Mouse (Mus musculus) bone marrow, adult 2 months (tissue): ENCODE measurements around the gene Eif4h. TPM values are rescaled to one million over a fixed set of nuclear protein-coding genes. Genes with fewer than 3 reads are reported as not detected.
"Not testable (repeated sequence)": the region's sequence is repeated elsewhere in the genome, so short reads cannot be mapped to it uniquely, and the experiment has no call there.

ENCODE experiments used
- H3K27ac ChIP-seq: fragments of 200-500 bp; 2 replicates; pipeline ENCODE4 v1.5.1; 2012; ENCODE audit warnings: low read depth, mild to moderate bottlenecking, control low read depth, inconsistent platforms, low read length; ENCODE audit not compliant: control insufficient read depth, poor library complexity, insufficient read depth
- H3K4me1 ChIP-seq: fragments of 200-500 bp; 2 replicates; pipeline ENCODE4 v1.6.1; 2011; ENCODE audit warnings: low read length; ENCODE audit not compliant: control insufficient read depth, insufficient read depth
- H3K4me3 ChIP-seq: fragments of 200-500 bp; replicated peaks from 2 replicates; pipeline ENCODE3; 2011; ENCODE audit warnings: mild to moderate bottlenecking, low read depth, low read length, control low read depth; ENCODE audit not compliant: control insufficient read depth
- CTCF ChIP-seq: fragments of 200-500 bp; IDR thresholded peaks from 2 replicates; pipeline ENCODE4 v1.5.1; 2011; ENCODE audit warnings: low read length, control low read depth; ENCODE audit not compliant: control insufficient read depth, insufficient read depth
- POLR2A ChIP-seq: fragments of 200-500 bp; IDR thresholded peaks from 2 replicates; pipeline ENCODE4 v1.6.1; 2011; ENCODE audit warnings: low read depth, mild to moderate bottlenecking, control low read depth, low read length, borderline replicate concordance; ENCODE audit not compliant: control insufficient read depth
- WGBS: fragments of 180-500 bp; shearing (Covaris S2); methylation state at CpG from one replicate; pipeline ENCODE4 v1.1.7; 2018; 5-methylcytosine and 5-hydroxymethylcytosine counted together
- polyA plus RNA-seq: library from polyadenylated mRNA; stranded (reverse); fragments of >200 nt; gene quantifications from 2 replicates; pipeline ENCODE4 v1.2.4, GENCODE M21; 2011; ENCODE audit warnings: low replicate concordance; ENCODE audit not compliant: missing spikeins, insufficient read depth, insufficient read length

Eif4h gene
- polyA plus RNA-seq, 1 experiment = 101 TPM

- WGBS = 87% methylated on average over 20 of the region's 20 CpGs
- Histone ChIP-seq H3K27ac (no peak overlapping the region), H3K4me3 (no peak overlapping the region), H3K4me1 (no peaks in the 10 kb centered on the region)
- no peak for TF ChIP-seq POLR2A
- TF ChIP-seq CTCF = no peak
These were observed 29.9 kb upstream of the Eif4h start for GRCm38 (mm10) chr5:134669001-134669708.

- H3K4me3 ChIP-seq = no peak overlapping the region
- 84% methylated on average over 8 of the region's 8 CpGs for WGBS
- H3K4me1 ChIP-seq = no peaks in the 10 kb centered on the region
- H3K27ac ChIP-seq = no peak overlapping the region
- TF ChIP-seq CTCF (peak; percentile 8; the same call in 1 of the 2 replicates), POLR2A (no peak)
These were observed 29.2 kb upstream of the Eif4h start for GRCm38 (mm10) chr5:134668495-134668894.

GRCm38 (mm10) chr5:134656708-134657107, 17.4 kb upstream of the Eif4h start:
- H3K4me1 ChIP-seq = no peaks in the 10 kb centered on the region
- H3K4me3 ChIP-seq = no peak overlapping the region
- TF ChIP-seq POLR2A (no peak), CTCF (no peak)
- no peak overlapping the region for H3K27ac ChIP-seq
- WGBS = 85% methylated on average over 4 of the region's 4 CpGs

GRCm38 (mm10) chr5:134652015-134652414, 12.7 kb upstream of the Eif4h start:
- TF ChIP-seq CTCF = no peak
- TF ChIP-seq POLR2A = no peak
- WGBS = 66% methylated on average over 7 of the region's 7 CpGs
- H3K4me3 ChIP-seq = no peak overlapping the region
- no peak overlapping the region for H3K27ac ChIP-seq
- H3K4me1 ChIP-seq = no peaks in the 10 kb centered on the region

- peak; percentile 85 for TF ChIP-seq CTCF
- TF ChIP-seq POLR2A = no peak
- no peak overlapping the region for H3K4me3 ChIP-seq
- 46% methylated on average over 5 of the region's 5 CpGs for WGBS
- H3K4me1 ChIP-seq = no peaks in the 10 kb centered on the region
- no peak overlapping the region for H3K27ac ChIP-seq
These were observed 11.6 kb upstream of the Eif4h start for GRCm38 (mm10) chr5:134650926-134651325.

- not testable (repeated sequence) for H3K4me3 ChIP-seq, H3K27ac ChIP-seq, H3K4me1 ChIP-seq
- WGBS = 71% methylated on average over 4 of the region's 4 CpGs
These were observed 9.7 kb upstream of the Eif4h start for GRCm38 (mm10) chr5:134648976-134649375.

- Histone ChIP-seq H3K4me3 (no peak overlapping the region), H3K27ac (no peak overlapping the region), H3K4me1 (no peaks in the 10 kb centered on the region)
- no peak for TF ChIP-seq POLR2A
- no peak for TF ChIP-seq CTCF
- WGBS = 85% methylated on average over 2 of the region's 2 CpGs
These were observed 8.1 kb upstream of the Eif4h start for GRCm38 (mm10) chr5:134647394-134647793.

GRCm38 (mm10) chr5:134646461-134646860, 7.2 kb upstream of the Eif4h start:
- Histone ChIP-seq H3K4me1 (no peaks in the 10 kb centered on the region), H3K4me3 (no peak overlapping the region), H3K27ac (no peak overlapping the region)
- 69% methylated on average over 4 of the region's 4 CpGs for WGBS
- no peak for TF ChIP-seq CTCF
- TF ChIP-seq POLR2A = no peak

- Histone ChIP-seq H3K4me1 (no peaks in the 10 kb centered on the region), H3K27ac (no peak overlapping the region), H3K4me3 (no peak overlapping the region)
- 69% methylated on average over 8 of the region's 8 CpGs for WGBS
- TF ChIP-seq POLR2A = no peak
These were observed 5.4 kb upstream of the Eif4h start for GRCm38 (mm10) chr5:134644643-134645118.
